Mouse (Mus musculus) midbrain, postnatal 0 days (tissue): Measurements from ENCODE around the gene Nadsyn1. TPM values are rescaled to one million over a fixed set of nuclear protein-coding genes. Genes with fewer than 3 reads are reported as not detected.

Source experiments
- ATAC-seq: fragments of 200-750 bp; cut with Nextera tagmentation; 2 replicates; pipeline ENCODE4 v1.8.0; 2017; ENCODE audit warnings: moderate number of reproducible peaks, mild to moderate bottlenecking, moderate TSS enrichment, moderate library complexity; ENCODE audit not compliant: low FRiP score
- DNase-seq: peaks from one replicate; pipeline ENCODE4 v3.0.0-alpha.2; 2015; ENCODE audit warnings: low spot score
- H3K27ac ChIP-seq: fragments of 300-500 bp; sonication (generic); 2 replicates; pipeline ENCODE4 v1.5.1; 2014; ENCODE audit warnings: low read depth, mild to moderate bottlenecking, low read length, mixed read lengths
- H3K27me3 ChIP-seq: fragments of 300-500 bp; sonication (generic); 2 replicates; pipeline ENCODE4 v1.6.1; 2014; ENCODE audit warnings: low read length, control low read depth, mixed read lengths; ENCODE audit not compliant: insufficient read depth
- H3K36me3 ChIP-seq: fragments of 300-500 bp; sonication (generic); 2 replicates; pipeline ENCODE4 v1.6.1; 2014; ENCODE audit warnings: low read length, control low read depth, mixed read lengths; ENCODE audit not compliant: insufficient read depth
- H3K4me1 ChIP-seq: fragments of 300-500 bp; sonication (generic); 2 replicates; pipeline ENCODE4 v1.6.1; 2014; ENCODE audit warnings: mild to moderate bottlenecking, control low read depth, antibody characterized with exemption, low read length, mixed read lengths; ENCODE audit not compliant: insufficient read depth
- H3K4me2 ChIP-seq: fragments of 300-500 bp; sonication (generic); 2 replicates; pipeline ENCODE4 v1.6.1; 2014; ENCODE audit warnings: low read depth, mild to moderate bottlenecking, low read length, mixed read lengths; ENCODE audit not compliant: poor library complexity, severe bottlenecking
- H3K4me3 ChIP-seq: fragments of 300-500 bp; sonication (generic); 2 replicates; pipeline ENCODE4 v1.5.1; 2014; ENCODE audit warnings: low read depth, mild to moderate bottlenecking, low read length, moderate library complexity
- H3K9ac ChIP-seq: fragments of 300-500 bp; sonication (generic); replicated peaks from 2 replicates; pipeline ENCODE4 v1.6.1; 2014; ENCODE audit warnings: mild to moderate bottlenecking, low read length, moderate library complexity, mixed read lengths; ENCODE audit not compliant: poor library complexity, severe bottlenecking
- H3K9me3 ChIP-seq: fragments of 300-500 bp; sonication (generic); 2 replicates; pipeline ENCODE4 v1.6.1; 2016; ENCODE audit warnings: low read length, control low read depth
- CTCF ChIP-seq: IDR thresholded peaks from 2 replicates; pipeline ENCODE4 v1.5.1; 2016; ENCODE audit warnings: antibody characterized with exemption, mild to moderate bottlenecking
- WGBS: fragments of 180-500 bp; shearing (Covaris S2); extraction: QIAGEN DNeasy Blood & Tissue Kit; methylation state at CpG from one replicate; pipeline ENCODE4 v1.1.7; 2014; 5-methylcytosine and 5-hydroxymethylcytosine counted together
- polyA plus RNA-seq: library from polyadenylated mRNA; unstranded; fragments of >200 nt; fragmentation: Nextera tagmentation; extraction: Ambion mirVana; gene quantifications from 2 replicates; pipeline ENCODE4 v1.2.1, GENCODE M21; 2015
- total RNA-seq: library from RNA; depleted of rRNA; stranded (reverse); fragments of >200 nt; gene quantifications from 2 replicates; pipeline ENCODE4 v1.2.3, GENCODE M21; 2014

Nadsyn1 gene
- total and polyA plus RNA-seq, 2 experiments from 2014 or later = 3.5 to 6.9 TPM

- Histone ChIP-seq H3K4me3 (no peak overlapping the region), H3K9ac (no peak overlapping the region), H3K9me3 (no peaks in the 10 kb centered on the region), H3K27ac (no peak overlapping the region), H3K36me3 (no peaks in the 10 kb centered on the region), H3K27me3 (0 out of 2 replicates have a peak, but pooled peaks cover 3% of the 10 kb centered on the region), H3K4me2 (no peak overlapping the region), H3K4me1 (no peaks in the 10 kb centered on the region)
- peak; percentile 86 for TF ChIP-seq CTCF
- DNase-seq (peak; percentile 65), ATAC-seq (peak; percentile 27; the same call in 1 of the 2 replicates)
- WGBS = 16% methylated on average over 3 of the region's 3 CpGs
These were observed 58.9 kb downstream of the Nadsyn1 start for GRCm38 (mm10) chr7:143763794-143764193.

DNA sequence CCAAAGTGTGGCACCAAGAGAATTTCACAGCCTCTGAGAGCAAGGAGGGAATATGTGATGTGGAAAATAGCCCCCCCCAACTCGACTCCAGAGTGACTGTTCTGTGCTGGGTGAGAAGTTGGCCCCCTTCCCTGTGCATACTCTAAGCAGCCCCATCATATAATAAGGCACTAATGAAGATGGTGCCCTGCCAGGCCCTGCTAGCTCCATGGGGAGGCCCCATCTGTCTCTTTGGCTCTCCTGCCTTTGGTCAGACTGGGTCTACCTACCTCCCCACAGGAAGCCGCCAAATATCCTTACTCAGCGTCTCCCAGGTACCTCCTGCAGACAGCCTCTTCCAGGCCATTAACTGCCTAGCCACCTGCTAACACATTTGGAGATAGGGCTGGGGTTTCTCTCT is 63.7 kb downstream of the Nadsyn1 start:
- no peak overlapping the region for H3K4me3 ChIP-seq
- no peak overlapping the region for H3K27ac ChIP-seq
- no peaks in the 10 kb centered on the region for H3K36me3 ChIP-seq
- peaks cover 8% of the 10 kb centered on the region; the same call in 1 of the 2 replicates for H3K4me1 ChIP-seq
- DNase-seq (no peak), ATAC-seq (no peak)
- no peak overlapping the region for H3K9ac ChIP-seq
- no peaks in the 10 kb centered on the region for H3K9me3 ChIP-seq
- no peak overlapping the region for H3K4me2 ChIP-seq
- no peak for TF ChIP-seq CTCF
- H3K27me3 ChIP-seq = peaks cover 10% of the 10 kb centered on the region
- WGBS = 62% methylated on average over 3 of the region's 3 CpGs

GRCm38 (mm10) chr7:143757696-143758095 is 65.0 kb downstream of the Nadsyn1 start:
- no peak overlapping the region for H3K4me3 ChIP-seq
- H3K27ac ChIP-seq = no peak overlapping the region
- no peak overlapping the region for H3K9ac ChIP-seq
- H3K9me3 ChIP-seq = no peaks in the 10 kb centered on the region
- peaks cover 10% of the 10 kb centered on the region for H3K27me3 ChIP-seq
- TF ChIP-seq CTCF = no peak
- peaks cover 8% of the 10 kb centered on the region; the same call in 1 of the 2 replicates for H3K4me1 ChIP-seq
- H3K36me3 ChIP-seq = no peaks in the 10 kb centered on the region
- H3K4me2 ChIP-seq = peak overlapping the region; percentile 60; the same call in 1 of the 2 replicates
- ATAC-seq = no peak
- DNase-seq = no peak
- 78% methylated on average over 3 of the region's 3 CpGs for WGBS

DNA sequence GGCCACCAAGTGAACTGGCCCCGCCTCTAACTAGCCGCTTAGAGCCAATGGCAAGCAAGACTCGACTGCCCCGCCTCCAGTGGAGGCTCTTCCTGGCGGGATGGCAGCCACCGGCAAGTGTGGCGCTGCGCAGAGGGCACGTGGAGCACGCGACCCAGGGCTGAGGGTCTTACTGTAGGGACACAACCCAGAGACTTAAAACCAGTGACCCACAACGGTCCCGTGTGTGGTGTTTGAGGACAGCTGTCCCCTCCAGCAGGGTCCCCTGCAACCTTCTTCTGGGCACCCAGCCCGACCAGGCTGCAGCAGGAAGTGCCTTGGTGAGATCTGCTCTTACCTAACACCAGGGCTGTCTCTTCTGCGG is 65.6 kb downstream of the Nadsyn1 start:
- no peak overlapping the region for H3K27ac ChIP-seq
- 1% methylated on average over 15 of the region's 15 CpGs for WGBS
- peak; percentile 83 for ATAC-seq

DNA sequence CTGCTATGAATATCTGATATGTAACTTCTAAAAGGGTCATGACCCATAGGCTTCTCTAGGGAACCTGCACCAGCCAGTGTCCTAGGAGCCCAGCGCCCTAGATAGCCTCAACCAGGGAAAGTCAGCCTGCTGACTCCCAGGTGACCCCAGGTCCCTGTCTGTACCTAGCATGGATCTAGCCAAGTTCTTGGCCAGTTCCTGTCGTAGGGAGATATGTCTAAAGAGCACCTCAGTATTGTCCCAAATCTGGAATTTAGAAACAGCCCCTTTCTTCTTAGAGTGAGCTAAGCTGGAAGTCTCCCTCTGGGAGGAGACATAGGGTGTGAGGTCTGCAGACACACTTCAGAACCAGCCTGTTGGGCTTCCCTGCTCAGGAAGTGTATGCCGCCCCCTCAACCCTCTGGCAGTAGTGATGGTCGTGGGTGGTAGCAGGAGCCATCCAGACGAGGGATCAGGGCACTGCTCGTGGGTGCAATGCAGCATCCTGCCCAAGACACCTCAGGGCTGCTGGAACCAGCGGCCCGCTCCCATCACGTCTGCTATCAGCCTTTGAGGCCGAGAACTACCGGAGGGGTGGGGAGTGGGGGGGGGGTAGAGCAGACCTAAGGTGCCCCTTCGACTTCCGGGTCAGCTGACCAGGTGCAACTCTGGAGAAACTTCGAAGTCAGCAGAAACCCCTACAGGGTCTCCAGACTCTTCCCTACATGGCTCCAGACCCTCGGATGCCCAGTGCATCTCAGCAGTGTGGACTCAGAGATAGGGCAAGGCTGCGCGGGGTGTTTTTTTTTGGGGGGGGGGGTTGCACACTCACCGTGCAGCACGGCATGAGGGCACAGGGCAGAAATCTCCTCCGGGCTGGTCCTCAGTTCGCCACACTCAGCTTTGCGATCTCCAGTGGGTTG is 66.3 kb downstream of the Nadsyn1 start, which contains the start of gene Osbpl5:
Gene Osbpl5, minus strand, starts transcription at position 861 of the 902 bp plus-strand sequence.
- ATAC-seq (peak; percentile 21), DNase-seq (no peak)
- Histone ChIP-seq H3K27ac (no peak within 1 kb of the TSS), H3K36me3 (no peaks in the 10 kb centered on the region), H3K9me3 (no peaks in the 10 kb centered on the region), H3K9ac (0 out of 2 replicates have a peak within 1 kb of the TSS, but pooled peaks have one; percentile 3), H3K4me1 (peaks cover 8% of the 10 kb centered on the region; the same call in 1 of the 2 replicates), H3K27me3 (peaks cover 10% of the 10 kb centered on the region), H3K4me3 (peak within 1 kb of the TSS; percentile 30), H3K4me2 (peak within 1 kb of the TSS; percentile 60)
- TF ChIP-seq CTCF = no peak
- WGBS = 25% methylated on average over 22 of the region's 22 CpGs

More for the DNA sequence above, 65.6 kb downstream of the Nadsyn1 start:
- peak; percentile 52 for TF ChIP-seq CTCF
- Histone ChIP-seq H3K27me3 (peaks cover 10% of the 10 kb centered on the region), H3K4me2 (peak overlapping the region; percentile 60), H3K4me1 (peaks cover 8% of the 10 kb centered on the region; the same call in 1 of the 2 replicates), H3K36me3 (no peaks in the 10 kb centered on the region), H3K9me3 (no peaks in the 10 kb centered on the region), H3K4me3 (peak overlapping the region; percentile 30), H3K9ac (0 out of 2 replicates have a peak overlapping the region, but pooled peaks have one; percentile 3)
- DNase-seq = peak; percentile 81
